Mouse (Mus musculus): ENCODE results near the gene Hoxa2.

The Hoxa2 gene

GRCm38 (mm10) chr6:52164626-52165440 lies at the start of gene Hoxa2:
Gene Hoxa2 (minus strand): TSS chr6:52164831.
- no peak for DNase-seq

- no peak for DNase-seq
Measured at GRCm38 (mm10) chr6:52214271-52214670, 49.6 kb upstream of the Hoxa2 start.

GRCm38 (mm10) chr6:52213119-52213986 lies 48.7 kb upstream of the Hoxa2 start, which contains the start of the genes Hoxa3 and Gm28308:
Gene Hoxa3 (minus strand): TSS chr6:52213336.
Gene Gm28308 (minus strand): TSS chr6:52213339.
- no peak for DNase-seq

GRCm38 (mm10) chr6:52212556-52213118 lies 48.0 kb upstream of the Hoxa2 start:
- no peak for DNase-seq

- no peak for DNase-seq
Measured at GRCm38 (mm10) chr6:52211961-52212360, 47.3 kb upstream of the Hoxa2 start.

- DNase-seq, result peak; percentile 49 to 62
Measured at GRCm38 (mm10) chr6:52211170-52211935, 46.7 kb upstream of the Hoxa2 start.

- no peak for DNase-seq
Measured at GRCm38 (mm10) chr6:52209685-52210046, 45.0 kb upstream of the Hoxa2 start.

- DNase-seq, result no peak
Measured at GRCm38 (mm10) chr6:52208868-52209684, 44.4 kb upstream of the Hoxa2 start.

GRCm38 (mm10) chr6:52208072-52208867 lies 43.6 kb upstream of the Hoxa2 start, which contains the start of gene Hoxa6:
Gene Hoxa6 (minus strand): TSS chr6:52208722.
- no peak for DNase-seq

- DNase-seq, result no peak
Measured at GRCm38 (mm10) chr6:52207684-52207976, 43.0 kb upstream of the Hoxa2 start.

- DNase-seq, result no peak
Measured at GRCm38 (mm10) chr6:52206882-52207683, 42.5 kb upstream of the Hoxa2 start.

GRCm38 (mm10) chr6:52205638-52206621 lies 41.3 kb upstream of the Hoxa2 start:
- DNase-seq, result no peak

GRCm38 (mm10) chr6:52205221-52205620 lies 40.6 kb upstream of the Hoxa2 start:
- DNase-seq, result no peak

- no peak for DNase-seq
Measured at GRCm38 (mm10) chr6:52204050-52204752, 39.6 kb upstream of the Hoxa2 start, which contains the start of gene Hoxa5. Gene Hoxa5 (minus strand): TSS chr6:52204587.

GRCm38 (mm10) chr6:52203371-52204049 lies 38.9 kb upstream of the Hoxa2 start:
- no peak for DNase-seq

GRCm38 (mm10) chr6:52203121-52203370 lies 38.4 kb upstream of the Hoxa2 start:
- no peak for DNase-seq

- DNase-seq, result no peak
Measured at GRCm38 (mm10) chr6:52202362-52203120, 37.9 kb upstream of the Hoxa2 start.
